Mouse (Mus musculus) MEL (cell line): ENCODE measurements around the gene Synj1. TPM values are rescaled to one million over a fixed set of nuclear protein-coding genes. Genes with fewer than 3 reads are reported as not detected.

Experiments used
- DNase-seq: peaks from one replicate; pipeline ENCODE4 v3.0.0; 2011; ENCODE audit warnings: low read depth, low spot score
- H3K27ac ChIP-seq: 2 replicates; pipeline ENCODE4 v1.5.1; 2012; ENCODE audit warnings: low read depth, mild to moderate bottlenecking, control low read depth, low read length, moderate library complexity; ENCODE audit not compliant: control insufficient read depth
- H3K27me3 ChIP-seq, 2 experiments: fragments of 150-350 bp in 1 of 2; sonication (generic) in 1 of 2; 2 replicates each; pipeline ENCODE4 v1.6.1; 2012; ENCODE audit warnings: low read length in 2 of 2, mild to moderate bottlenecking in 2 of 2, improper control_type of control experiment in 1 of 2, moderate library complexity in 1 of 2; ENCODE audit not compliant: insufficient read depth in 2 of 2, control insufficient read depth in 1 of 2
- H3K36me3 ChIP-seq, 2 experiments: 2 replicates each; pipeline ENCODE4 v1.6.1; 2012 to 2014; ENCODE audit warnings: low read length in 2 of 2, improper control_type of control experiment in 1 of 2, inconsistent platforms in 1 of 2, mild to moderate bottlenecking in 1 of 2; ENCODE audit not compliant: insufficient read depth in 2 of 2, control insufficient read depth in 1 of 2
- H3K4me1 ChIP-seq, 2 experiments: fragments of 150-350 bp in 1 of 2; sonication (generic) in 1 of 2; 2 replicates each; pipeline ENCODE4 v1.6.1; 2012; ENCODE audit warnings: low read length in 2 of 2, improper control_type of control experiment in 1 of 2, mild to moderate bottlenecking in 1 of 2; ENCODE audit not compliant: insufficient read depth in 2 of 2, control insufficient read depth in 1 of 2
- H3K4me3 ChIP-seq, 2 experiments: fragments of 150-350 bp in 1 of 2; sonication (generic) in 1 of 2; 2 replicates each; pipeline ENCODE4 v1.5.1; 2012; ENCODE audit warnings: low read depth in 2 of 2, low read length in 2 of 2, mild to moderate bottlenecking in 2 of 2, moderate library complexity in 2 of 2, control low read depth in 1 of 2, improper control_type of control experiment in 1 of 2; ENCODE audit not compliant: control insufficient read depth in 1 of 2, insufficient read depth in 1 of 2
- H3K79me2 ChIP-seq: 2 replicates; pipeline ENCODE4 v1.6.1; 2012; ENCODE audit warnings: mild to moderate bottlenecking, low read length, moderate library complexity; ENCODE audit not compliant: control insufficient read depth, poor library complexity, insufficient read depth
- H3K9ac ChIP-seq: 2 replicates; pipeline ENCODE4 v1.6.1; 2012; ENCODE audit warnings: low read depth, mild to moderate bottlenecking, control low read depth, low read length, moderate library complexity; ENCODE audit not compliant: control insufficient read depth, poor library complexity, severe bottlenecking
- H3K9me3 ChIP-seq: fragments of 150-350 bp; sonication (generic); replicated peaks from 2 replicates; pipeline ENCODE4 v1.6.1; 2012; ENCODE audit warnings: mild to moderate bottlenecking, low read length, improper control_type of control experiment, moderate library complexity; ENCODE audit not compliant: insufficient read depth
- CHD2 ChIP-seq: IDR thresholded peaks from 2 replicates; pipeline ENCODE4 v1.6.1; 2011; ENCODE audit warnings: low read length, improper control_type of control experiment
- ELF1 ChIP-seq: IDR thresholded peaks from 2 replicates; pipeline ENCODE4 v1.6.1; 2014; ENCODE audit warnings: low read depth, mild to moderate bottlenecking, inconsistent platforms, low read length, improper control_type of control experiment, moderate library complexity
- EP300 ChIP-seq, 2 experiments: IDR thresholded peaks; 2 replicates each; pipeline ENCODE4 v1.6.1; 2011; ENCODE audit warnings: improper control_type of control experiment in 2 of 2, low read length in 2 of 2, low read depth in 1 of 2, mild to moderate bottlenecking in 1 of 2
- ETS1 ChIP-seq: IDR thresholded peaks from 2 replicates; pipeline ENCODE4 v1.6.1; 2012; ENCODE audit warnings: low read depth, mild to moderate bottlenecking, inconsistent platforms, low read length, improper control_type of control experiment, moderate library complexity
- HCFC1 ChIP-seq: IDR thresholded peaks from 2 replicates; pipeline ENCODE4 v1.6.1; 2012; ENCODE audit warnings: low read depth, mild to moderate bottlenecking, inconsistent platforms, low read length, improper control_type of control experiment, moderate library complexity
- JUND ChIP-seq: IDR thresholded peaks from 2 replicates; pipeline ENCODE4 v1.6.1; 2011; ENCODE audit warnings: low read depth, mild to moderate bottlenecking, improper control_type of control experiment, low read length
- KAT2A ChIP-seq: conservative IDR thresholded peaks from 2 replicates; pipeline ENCODE4 v1.6.1; 2012; ENCODE audit warnings: low read depth, low read length, improper control_type of control experiment, inconsistent platforms
- MAFK ChIP-seq: IDR thresholded peaks from 2 replicates; pipeline ENCODE4 v1.6.1; 2011; ENCODE audit warnings: low read depth, mild to moderate bottlenecking, low read length, improper control_type of control experiment, borderline replicate concordance
- MEF2A ChIP-seq: IDR thresholded peaks from 2 replicates; pipeline ENCODE4 v1.6.1; 2014; ENCODE audit warnings: low read depth, mild to moderate bottlenecking, inconsistent platforms, low read length, improper control_type of control experiment; ENCODE audit not compliant: poor library complexity, insufficient replicate concordance, severe bottlenecking; ENCODE audit errors: extremely low read depth
- MXI1 ChIP-seq: IDR thresholded peaks from 2 replicates; pipeline ENCODE4 v1.6.1; 2011; ENCODE audit warnings: mild to moderate bottlenecking, low read depth, low read length, improper control_type of control experiment
- MYC ChIP-seq: IDR thresholded peaks from 2 replicates; pipeline ENCODE4 v1.6.1; 2011; ENCODE audit warnings: low read depth, mild to moderate bottlenecking, low read length, improper control_type of control experiment, moderate library complexity
- RAD21 ChIP-seq: IDR thresholded peaks from 2 replicates; pipeline ENCODE4 v1.6.1; 2011; ENCODE audit warnings: mild to moderate bottlenecking, low read depth, low read length, improper control_type of control experiment
- TAL1 ChIP-seq: IDR thresholded peaks from 2 replicates; pipeline ENCODE4 v1.6.1; 2012; ENCODE audit warnings: mild to moderate bottlenecking, inconsistent platforms, low read length, moderate library complexity, mixed read lengths
- TBP ChIP-seq: IDR thresholded peaks from 2 replicates; pipeline ENCODE4 v1.8.0; 2011; ENCODE audit warnings: low read depth, low read length, improper control_type of control experiment
- TCF12 ChIP-seq: IDR thresholded peaks from 2 replicates; pipeline ENCODE4 v1.6.1; 2014; ENCODE audit warnings: low read depth, mild to moderate bottlenecking, inconsistent platforms, low read length, improper control_type of control experiment, moderate library complexity
- UBTF ChIP-seq: IDR thresholded peaks from 2 replicates; pipeline ENCODE4 v1.6.1; 2012; ENCODE audit warnings: low read depth, mild to moderate bottlenecking, inconsistent platforms, low read length, improper control_type of control experiment, moderate library complexity, borderline replicate concordance; ENCODE audit not compliant: insufficient read depth
- USF1 ChIP-seq: IDR thresholded peaks from 2 replicates; pipeline ENCODE4 v1.6.1; 2014; ENCODE audit warnings: low read depth, mild to moderate bottlenecking, inconsistent platforms, low read length, improper control_type of control experiment, moderate library complexity
- ZKSCAN1 ChIP-seq: IDR thresholded peaks from 2 replicates; pipeline ENCODE4 v1.6.1; 2012; ENCODE audit warnings: low read depth, mild to moderate bottlenecking, inconsistent platforms, low read length, improper control_type of control experiment, moderate library complexity
- polyA plus RNA-seq, 2 experiments: library from polyadenylated mRNA; stranded (reverse) in 1 of 2; unstranded in 1 of 2; fragments of >175 nt in 1 of 2; fragments of >200 nt in 1 of 2; gene quantifications; 2 replicates each; pipeline versions ENCODE4 v1.2.1 to v1.2.4; 2012; ENCODE audit warnings: low replicate concordance in 2 of 2, low read depth in 1 of 2; ENCODE audit not compliant: insufficient read length in 2 of 2, insufficient read depth in 1 of 2, missing spikeins in 1 of 2
- total RNA-seq: library from RNA; depleted of rRNA; stranded (reverse); fragments of 300-350 nt; gene quantifications from 2 replicates; pipeline ENCODE4 v1.2.3, GENCODE M21; 2012

The Synj1 gene
- total and polyA plus RNA-seq, 3 experiments = 5.0 to 34.5 TPM; not detected in 1

- H3K9me3 ChIP-seq = no peaks in the 10 kb centered on the region
- H3K79me2 ChIP-seq = no peaks in the 10 kb centered on the region
- no peak overlapping the region for H3K9ac ChIP-seq
- peaks cover 2 to 41% of the 10 kb centered on the region in 2 experiments; a peak in 3 of 4 replicates for H3K36me3 ChIP-seq
- no peak for DNase-seq
- no peaks in the 10 kb centered on the region for H3K4me1 ChIP-seq
- TF ChIP-seq MXI1 (no peak), HCFC1 (no peak), MAFK (no peak), ELF1 (no peak), EP300 (IDR thresholded peaks at IDR 0.05; ENCODE audit: low read depth in 1 of 2, low read length in 2 of 2) (no peak), CHD2 (no peak), TCF12 (no peak), ETS1 (no peak)
- TF ChIP-seq, all 39 proteins: peak for 0
- Histone ChIP-seq H3K27me3 (no peaks in the 10 kb centered on the region), H3K27ac (no peak overlapping the region), H3K4me3 (no peak overlapping the region)
Observed at GRCm38 (mm10) chr16:91030751-91031150, 19.6 kb upstream of the Synj1 start.

- Histone ChIP-seq H3K79me2 (no peaks in the 10 kb centered on the region), H3K27ac (no peak overlapping the region), H3K36me3 (peaks cover 2 to 41% of the 10 kb centered on the region in 2 experiments; a peak in 3 of 4 replicates), H3K9me3 (no peaks in the 10 kb centered on the region), H3K9ac (no peak overlapping the region), H3K4me1 (no peaks in the 10 kb centered on the region), H3K27me3 (no peaks in the 10 kb centered on the region), H3K4me3 (no peak overlapping the region)
- no peak for DNase-seq
- no peak for TF ChIP-seq KAT2A
- no peak for TF ChIP-seq MYC
- no peak for TF ChIP-seq TAL1
- no peak for TF ChIP-seq ZKSCAN1
- no peak for TF ChIP-seq MEF2A
- no peak for TF ChIP-seq JUND
- TF ChIP-seq TCF12 = no peak
- TF ChIP-seq HCFC1 = no peak
- TF ChIP-seq RAD21 = no peak
- no peak for TF ChIP-seq UBTF
- no peak for TF ChIP-seq CHD2
- TF ChIP-seq USF1 = no peak
- no peak for TF ChIP-seq TBP
Observed at GRCm38 (mm10) chr16:91029901-91030300, 18.8 kb upstream of the Synj1 start.
